Mouse (Mus musculus) embryonic facial prominence, embryonic 15.5 days (tissue): ENCODE results near the gene Snx9. TPM values are rescaled to one million over a fixed set of nuclear protein-coding genes. Genes with fewer than 3 reads are reported as not detected.
A peak's percentile ranks its signal among the peaks of the same experiment; 100 is the strongest.

Source experiments
- ATAC-seq: fragments of 200-750 bp; cut with Nextera tagmentation; 2 replicates; pipeline ENCODE4 v1.8.0; 2017; ENCODE audit warnings: low read depth, moderate TSS enrichment; ENCODE audit not compliant: insufficient number of reproducible peaks, low FRiP score, low TSS enrichment
- H3K27ac ChIP-seq: fragments of 300-500 bp; sonication (generic); replicated peaks from 2 replicates; pipeline ENCODE4 v1.5.1; 2015; ENCODE audit warnings: mild to moderate bottlenecking, inconsistent platforms
- H3K27me3 ChIP-seq: fragments of 300-500 bp; sonication (generic); 2 replicates; pipeline ENCODE4 v1.6.1; 2015; ENCODE audit warnings: inconsistent platforms
- H3K36me3 ChIP-seq: fragments of 300-500 bp; sonication (generic); 2 replicates; pipeline ENCODE4 v1.6.1; 2015; ENCODE audit warnings: mild to moderate bottlenecking, inconsistent platforms
- H3K4me1 ChIP-seq: fragments of 300-500 bp; sonication (generic); 2 replicates; pipeline ENCODE4 v1.6.1; 2015; ENCODE audit warnings: inconsistent platforms
- H3K4me2 ChIP-seq: fragments of 300-500 bp; sonication (generic); replicated peaks from 2 replicates; pipeline ENCODE4 v1.6.1; 2015; ENCODE audit warnings: mild to moderate bottlenecking, inconsistent platforms
- H3K4me3 ChIP-seq: fragments of 300-500 bp; sonication (generic); replicated peaks from 2 replicates; pipeline ENCODE4 v1.5.1; 2015; ENCODE audit warnings: mild to moderate bottlenecking, inconsistent platforms
- H3K9ac ChIP-seq: fragments of 300-500 bp; sonication (generic); 2 replicates; pipeline ENCODE4 v1.6.1; 2015; ENCODE audit warnings: inconsistent platforms
- H3K9me3 ChIP-seq: fragments of 300-500 bp; sonication (generic); replicated peaks from 2 replicates; pipeline ENCODE4 v1.6.1; 2016; ENCODE audit warnings: inconsistent platforms
- WGBS: fragments of 180-500 bp; shearing (Covaris S2); methylation state at CpG from one replicate; pipeline ENCODE4 v1.1.7; 2015; 5-methylcytosine and 5-hydroxymethylcytosine counted together
- polyA plus RNA-seq: library from polyadenylated mRNA; unstranded; fragments of >200 nt; fragmentation: Nextera tagmentation; extraction: Ambion mirVana; gene quantifications from 2 replicates; pipeline ENCODE4 v1.2.1, GENCODE M21; 2015

Gene Snx9
- polyA plus RNA-seq, 1 experiment from 2014 or later: 33.3 TPM

GRCm38 (mm10) chr17:5800254-5800653, 40.9 kb upstream of the Snx9 start:
- no peaks in the 10 kb centered on the region for H3K27me3 ChIP-seq
- no peaks in the 10 kb centered on the region for H3K36me3 ChIP-seq
- peaks cover 21% of the 10 kb centered on the region for H3K4me1 ChIP-seq
- no peak overlapping the region for H3K27ac ChIP-seq
- H3K9me3 ChIP-seq: no peaks in the 10 kb centered on the region
- H3K4me3 ChIP-seq: no peak overlapping the region
- H3K9ac ChIP-seq: no peak overlapping the region
- WGBS: 79% methylated on average over 2 of the region's 2 CpGs
- H3K4me2 ChIP-seq: no peak overlapping the region
- no peak for ATAC-seq

- peaks cover 27% of the 10 kb centered on the region for H3K4me1 ChIP-seq
- no peak overlapping the region for H3K9ac ChIP-seq
- no peaks in the 10 kb centered on the region for H3K9me3 ChIP-seq
- no peak for ATAC-seq
- H3K4me2 ChIP-seq: no peak overlapping the region
- no peaks in the 10 kb centered on the region for H3K36me3 ChIP-seq
- H3K27ac ChIP-seq: no peak overlapping the region
- no peak overlapping the region for H3K4me3 ChIP-seq
- 72% methylated on average over 7 of the region's 7 CpGs for WGBS
- no peaks in the 10 kb centered on the region for H3K27me3 ChIP-seq
Measured at GRCm38 (mm10) chr17:5800824-5801560, 40.1 kb upstream of the Snx9 start.

- WGBS: 64% methylated on average over 17 of the region's 17 CpGs
- Histone ChIP-seq H3K4me2 (no peak overlapping the region), H3K9ac (no peak overlapping the region), H3K27ac (no peak overlapping the region), H3K36me3 (no peaks in the 10 kb centered on the region), H3K4me3 (no peak overlapping the region), H3K27me3 (no peaks in the 10 kb centered on the region), H3K4me1 (peaks cover 29% of the 10 kb centered on the region), H3K9me3 (no peaks in the 10 kb centered on the region)
- ATAC-seq: no peak
Measured at GRCm38 (mm10) chr17:5801761-5802655, 39.1 kb upstream of the Snx9 start.

GRCm38 (mm10) chr17:5802656-5802955, 38.5 kb upstream of the Snx9 start:
- no peaks in the 10 kb centered on the region for H3K9me3 ChIP-seq
- 82% methylated on average over 5 of the region's 5 CpGs for WGBS
- no peak overlapping the region for H3K4me3 ChIP-seq
- H3K4me1 ChIP-seq: peaks cover 29% of the 10 kb centered on the region
- no peak overlapping the region for H3K9ac ChIP-seq
- H3K36me3 ChIP-seq: no peaks in the 10 kb centered on the region
- ATAC-seq: no peak
- no peak overlapping the region for H3K4me2 ChIP-seq
- no peak overlapping the region for H3K27ac ChIP-seq
- H3K27me3 ChIP-seq: no peaks in the 10 kb centered on the region

GRCm38 (mm10) chr17:5803229-5804012, 37.7 kb upstream of the Snx9 start:
- 91% methylated on average over 10 of the region's 10 CpGs for WGBS
- H3K9ac ChIP-seq: no peak overlapping the region
- H3K4me2 ChIP-seq: no peak overlapping the region
- peaks cover 29% of the 10 kb centered on the region for H3K4me1 ChIP-seq
- no peak overlapping the region for H3K4me3 ChIP-seq
- no peak overlapping the region for H3K27ac ChIP-seq
- no peaks in the 10 kb centered on the region for H3K9me3 ChIP-seq
- no peaks in the 10 kb centered on the region for H3K27me3 ChIP-seq
- ATAC-seq: no peak
- no peaks in the 10 kb centered on the region for H3K36me3 ChIP-seq

- no peaks in the 10 kb centered on the region for H3K36me3 ChIP-seq
- 40% methylated on average over 12 of the region's 12 CpGs for WGBS
- ATAC-seq: peak; percentile 49; the same call in 1 of the 2 replicates
Measured at GRCm38 (mm10) chr17:5804370-5805150, 36.6 kb upstream of the Snx9 start.

GRCm38 (mm10) chr17:5805151-5805834, 35.8 kb upstream of the Snx9 start:
- no peaks in the 10 kb centered on the region for H3K36me3 ChIP-seq
- ATAC-seq: peak; percentile 52; the same call in 1 of the 2 replicates

More at GRCm38 (mm10) chr17:5804370-5805150, 36.6 kb upstream of the Snx9 start:
- Histone ChIP-seq H3K4me2 (no peak overlapping the region), H3K4me1 (peaks cover 29% of the 10 kb centered on the region), H3K27ac (peak overlapping the region; percentile 83), H3K4me3 (no peak overlapping the region), H3K9me3 (no peaks in the 10 kb centered on the region), H3K9ac (no peak overlapping the region), H3K27me3 (no peaks in the 10 kb centered on the region)

GRCm38 (mm10) chr17:5805935-5806334, 35.2 kb upstream of the Snx9 start:
- Histone ChIP-seq H3K27ac (peak overlapping the region; percentile 83), H3K9me3 (no peaks in the 10 kb centered on the region), H3K27me3 (no peaks in the 10 kb centered on the region), H3K4me3 (no peak overlapping the region), H3K9ac (no peak overlapping the region), H3K36me3 (no peaks in the 10 kb centered on the region), H3K4me1 (peaks cover 29% of the 10 kb centered on the region), H3K4me2 (no peak overlapping the region)
- ATAC-seq: no peak
- 65% methylated on average over 2 of the region's 2 CpGs for WGBS

More at GRCm38 (mm10) chr17:5805151-5805834, 35.8 kb upstream of the Snx9 start:
- Histone ChIP-seq H3K4me2 (no peak overlapping the region), H3K4me1 (peaks cover 29% of the 10 kb centered on the region), H3K9ac (no peak overlapping the region), H3K4me3 (no peak overlapping the region), H3K9me3 (no peaks in the 10 kb centered on the region), H3K27ac (peak overlapping the region; percentile 83), H3K27me3 (no peaks in the 10 kb centered on the region)
- WGBS: 32% methylated on average over 7 of the region's 7 CpGs

GRCm38 (mm10) chr17:5806823-5807222, 34.3 kb upstream of the Snx9 start:
- Histone ChIP-seq H3K4me2 (no peak overlapping the region), H3K27ac (no peak overlapping the region), H3K4me1 (peaks cover 25% of the 10 kb centered on the region), H3K9me3 (no peaks in the 10 kb centered on the region), H3K27me3 (no peaks in the 10 kb centered on the region), H3K36me3 (no peaks in the 10 kb centered on the region), H3K4me3 (no peak overlapping the region), H3K9ac (no peak overlapping the region)
- WGBS: 89% methylated on average over 2 of the region's 2 CpGs
- ATAC-seq: 0 out of 2 replicates have a peak, but pooled peaks have one; percentile 35

GRCm38 (mm10) chr17:5807847-5808386, 33.2 kb upstream of the Snx9 start:
- Histone ChIP-seq H3K36me3 (no peaks in the 10 kb centered on the region), H3K9ac (no peak overlapping the region), H3K27me3 (no peaks in the 10 kb centered on the region), H3K4me3 (no peak overlapping the region), H3K4me1 (peaks cover 24% of the 10 kb centered on the region), H3K27ac (no peak overlapping the region), H3K9me3 (no peaks in the 10 kb centered on the region), H3K4me2 (no peak overlapping the region)
- no peak for ATAC-seq
- 65% methylated on average over 3 of the region's 3 CpGs for WGBS
